Mouse (Mus musculus) forebrain, embryonic 10.5 days (tissue): ENCODE results near the gene Ldhd. TPM values are rescaled to one million over a fixed set of nuclear protein-coding genes. Genes with fewer than 3 reads are reported as not detected.

Experiments
- DNase-seq: peaks from one replicate; pipeline ENCODE4 v3.0.0-alpha.2; 2017; ENCODE audit warnings: low spot score; ENCODE audit errors: extremely low spot score
- H3K27ac ChIP-seq: fragments of 300-500 bp; sonication (generic); 2 replicates; pipeline ENCODE4 v1.5.1; 2016; ENCODE audit warnings: mild to moderate bottlenecking
- H3K27me3 ChIP-seq: fragments of 300-500 bp; sonication (generic); 2 replicates; pipeline ENCODE4 v1.6.1; 2016; ENCODE audit warnings: mild to moderate bottlenecking; ENCODE audit not compliant: poor library complexity, severe bottlenecking
- H3K36me3 ChIP-seq: fragments of 300-500 bp; sonication (generic); replicated peaks from 2 replicates; pipeline ENCODE4 v1.6.1; 2016; ENCODE audit warnings: mild to moderate bottlenecking, moderate library complexity
- H3K4me1 ChIP-seq: fragments of 300-500 bp; sonication (generic); 2 replicates; pipeline ENCODE4 v1.6.1; 2016
- H3K4me3 ChIP-seq: fragments of 300-500 bp; sonication (generic); 2 replicates; pipeline ENCODE4 v1.5.1; 2016; ENCODE audit warnings: mild to moderate bottlenecking, moderate library complexity
- H3K9me3 ChIP-seq: fragments of 300-500 bp; sonication (generic); 2 replicates; pipeline ENCODE4 v1.6.1; 2016; ENCODE audit warnings: mild to moderate bottlenecking, moderate library complexity
- WGBS: fragments of 180-500 bp; shearing (Covaris S2); methylation state at CpG from one replicate; pipeline ENCODE4 v1.1.7; 2016; 5-methylcytosine and 5-hydroxymethylcytosine counted together
- polyA plus RNA-seq: library from polyadenylated mRNA; unstranded; fragments of >200 nt; fragmentation: Nextera tagmentation; extraction: Ambion mirVana; gene quantifications from 2 replicates; pipeline ENCODE4 v1.2.1, GENCODE M21; 2016

Gene Ldhd
- polyA plus RNA-seq, 1 experiment from 2014 or later = not detected

DNA sequence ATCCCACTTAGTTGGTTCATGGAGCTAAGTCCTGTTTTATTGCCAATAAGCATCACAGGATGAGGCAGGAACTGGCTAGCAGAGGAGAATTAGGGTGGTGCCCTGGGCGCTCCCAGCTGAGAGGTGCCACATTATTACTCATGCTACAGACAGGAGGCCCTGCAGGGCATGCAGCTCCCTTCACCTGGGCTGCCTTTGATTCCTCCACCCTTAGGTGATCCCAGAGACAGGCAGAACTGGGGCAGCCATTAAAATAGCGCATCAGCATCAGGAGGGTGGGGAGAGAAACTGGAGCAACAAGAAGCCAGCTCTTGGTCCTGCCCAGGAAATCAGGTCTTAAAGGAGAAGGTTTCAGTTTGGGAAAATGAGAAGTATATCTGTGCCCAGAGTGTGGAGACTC, 25.2 kb downstream of the Ldhd start:
- no peak overlapping the region for H3K4me3 ChIP-seq
- H3K27me3 ChIP-seq = no peaks in the 10 kb centered on the region
- H3K27ac ChIP-seq = no peak overlapping the region
- no peak for DNase-seq
- peaks cover 45% of the 10 kb centered on the region for H3K36me3 ChIP-seq
- 94% methylated on average over 2 of the region's 2 CpGs for WGBS
- H3K4me1 ChIP-seq = no peaks in the 10 kb centered on the region
- no peaks in the 10 kb centered on the region for H3K9me3 ChIP-seq

DNA sequence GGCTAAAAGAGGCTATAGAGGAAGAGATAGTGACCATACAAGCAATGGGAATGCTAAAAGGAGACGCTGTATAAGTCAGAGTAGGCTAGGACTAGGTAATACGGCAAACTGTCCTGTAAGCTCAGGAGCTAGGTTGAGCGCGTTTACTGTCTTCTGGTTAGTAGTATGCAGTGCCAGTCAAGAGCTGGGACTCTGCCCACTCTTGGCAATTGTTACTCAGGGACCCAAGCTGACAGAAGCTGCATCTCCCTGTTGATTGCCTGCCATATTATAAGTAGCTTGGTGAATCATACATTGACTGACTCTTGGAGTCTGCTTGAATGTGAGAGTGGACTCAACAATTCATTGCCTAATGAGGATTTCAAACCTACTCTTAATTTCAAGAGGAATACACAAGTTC, 28.1 kb downstream of the Ldhd start:
- Histone ChIP-seq H3K27me3 (no peaks in the 10 kb centered on the region), H3K27ac (no peak overlapping the region), H3K4me3 (no peak overlapping the region), H3K4me1 (peaks cover 9% of the 10 kb centered on the region), H3K9me3 (no peaks in the 10 kb centered on the region), H3K36me3 (peaks cover 28% of the 10 kb centered on the region)
- 95% methylated on average over 4 of the region's 4 CpGs for WGBS
- DNase-seq = no peak

DNA sequence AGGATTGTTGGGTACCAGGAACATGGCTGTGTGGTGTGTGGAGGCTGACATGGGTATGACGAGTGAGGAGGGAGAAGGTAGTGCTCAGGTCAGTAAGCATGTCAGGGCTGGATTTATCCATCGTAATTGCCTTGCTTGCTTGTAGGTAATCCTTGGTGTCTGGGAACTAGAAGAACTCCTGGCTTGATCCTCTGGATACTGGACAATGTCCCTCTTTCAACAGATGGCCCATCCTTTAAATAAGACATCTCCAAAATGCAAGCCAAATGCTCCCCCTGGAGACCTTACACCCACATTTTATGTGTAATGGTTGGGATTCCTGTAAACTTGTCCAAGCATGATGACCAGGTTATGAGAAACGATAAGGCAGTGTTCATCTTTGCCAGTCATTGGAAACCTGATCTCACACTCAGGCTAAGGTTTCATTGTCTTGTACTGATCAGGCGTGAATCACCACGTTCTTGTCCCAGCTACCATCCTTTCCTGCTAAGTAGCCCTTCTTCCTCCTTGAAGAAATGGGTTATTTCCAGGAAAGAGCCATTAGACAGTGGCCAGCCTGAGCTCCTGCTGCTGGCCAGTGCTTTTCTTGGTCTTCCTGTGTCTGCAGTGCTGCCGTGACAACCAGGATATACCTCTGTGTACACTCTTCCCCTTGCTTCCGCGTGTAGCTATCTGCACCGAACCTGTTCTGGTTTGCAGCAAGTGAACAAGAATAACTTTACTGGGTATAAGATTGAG, 30.3 kb downstream of the Ldhd start:
- no peak overlapping the region for H3K27ac ChIP-seq
- 80% methylated on average over 9 of the region's 9 CpGs for WGBS
- H3K4me3 ChIP-seq = no peak overlapping the region
- H3K27me3 ChIP-seq = no peaks in the 10 kb centered on the region
- H3K4me1 ChIP-seq = peaks cover 30% of the 10 kb centered on the region
- no peak for DNase-seq
- H3K36me3 ChIP-seq = peaks cover 12% of the 10 kb centered on the region
- H3K9me3 ChIP-seq = no peaks in the 10 kb centered on the region

DNA sequence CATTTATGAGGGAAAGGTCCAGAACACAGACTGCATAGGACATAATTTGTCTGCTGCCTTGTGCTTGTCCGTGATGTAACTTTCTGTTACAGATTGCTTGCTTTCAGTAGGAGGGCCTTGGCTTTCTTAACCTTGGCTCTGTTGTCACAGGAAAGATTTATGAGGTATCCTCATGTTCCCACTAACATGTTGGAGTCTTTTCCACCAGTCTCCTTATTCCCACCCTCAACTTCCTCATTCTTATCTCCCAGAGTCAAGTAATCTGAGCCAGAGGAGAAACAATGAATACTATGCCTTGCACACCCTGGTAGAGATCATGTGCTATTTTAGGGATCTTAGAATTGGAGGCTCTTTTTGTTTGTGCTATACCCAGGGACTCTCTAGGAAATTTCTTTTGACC, 32.9 kb downstream of the Ldhd start:
- peaks cover 52% of the 10 kb centered on the region for H3K4me1 ChIP-seq
- no peaks in the 10 kb centered on the region for H3K9me3 ChIP-seq
- 81% methylated on average over 1 of the region's 1 CpGs for WGBS
- no peak for DNase-seq
- 0 out of 2 replicates have a peak overlapping the region, but pooled peaks have one; percentile 45 for H3K27ac ChIP-seq
- no peak overlapping the region for H3K4me3 ChIP-seq
- no peaks in the 10 kb centered on the region for H3K27me3 ChIP-seq
- peaks cover 8% of the 10 kb centered on the region; the same call in 1 of the 2 replicates for H3K36me3 ChIP-seq

DNA sequence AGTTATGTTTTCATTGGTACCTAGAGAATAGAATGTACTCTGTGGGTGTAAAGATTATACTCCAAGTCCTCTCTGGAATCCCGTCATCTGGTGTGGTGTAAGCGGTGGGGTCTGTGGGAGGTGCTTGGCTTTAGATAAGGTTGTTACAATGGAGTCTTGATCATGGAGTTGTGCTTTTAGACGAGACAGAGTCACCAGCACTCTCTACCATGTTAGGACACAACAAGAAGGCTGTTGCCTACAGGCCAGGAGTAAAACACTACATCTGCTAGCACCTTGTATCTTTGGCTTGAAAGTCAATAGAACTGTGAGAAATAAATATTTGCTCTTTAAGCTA, 33.7 kb downstream of the Ldhd start:
- H3K27me3 ChIP-seq = no peaks in the 10 kb centered on the region
- WGBS = 66% methylated on average over 3 of the region's 3 CpGs
- no peak overlapping the region for H3K27ac ChIP-seq
- DNase-seq = no peak
- H3K4me1 ChIP-seq = peaks cover 56% of the 10 kb centered on the region
- H3K4me3 ChIP-seq = no peak overlapping the region
- H3K36me3 ChIP-seq = peaks cover 10% of the 10 kb centered on the region; the same call in 1 of the 2 replicates
- H3K9me3 ChIP-seq = no peaks in the 10 kb centered on the region

DNA sequence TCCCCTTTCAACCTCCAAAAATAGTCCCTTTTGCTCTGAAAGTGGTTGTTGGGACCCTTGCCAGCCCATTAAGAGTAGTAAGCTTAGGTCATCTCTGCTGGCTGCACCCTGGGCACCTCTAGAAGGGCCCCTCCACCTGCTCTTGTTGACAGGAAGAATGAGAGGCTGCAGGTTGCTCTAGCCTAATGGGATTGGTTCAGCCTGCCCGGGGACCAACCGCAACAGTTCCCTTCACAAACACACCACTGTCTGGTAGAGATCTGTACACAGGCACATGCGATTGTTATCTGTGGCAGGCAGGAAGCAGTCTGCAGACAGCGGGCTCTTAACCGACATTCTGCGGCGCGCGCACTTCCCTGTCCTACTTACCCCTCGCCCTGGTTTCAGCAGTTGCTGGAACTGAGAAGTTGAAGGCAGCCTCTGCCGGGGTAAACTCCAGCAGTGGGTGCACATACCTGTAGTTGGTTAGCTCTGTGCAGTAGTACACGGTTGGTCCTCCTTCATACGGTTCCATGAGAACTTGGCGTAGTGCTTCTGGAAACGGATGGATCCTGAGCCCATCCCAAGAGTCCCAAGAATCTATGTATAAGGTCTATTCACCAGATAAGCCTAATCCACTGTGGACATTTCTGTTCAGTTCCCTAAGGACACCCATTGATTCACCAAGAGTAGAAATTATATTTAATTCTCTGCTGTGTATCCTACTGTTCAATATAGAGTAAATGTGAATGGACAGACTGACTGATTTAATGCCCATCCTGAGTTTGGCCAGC, 34.3 kb downstream of the Ldhd start:
- peaks cover 12% of the 10 kb centered on the region for H3K36me3 ChIP-seq
- 89% methylated on average over 15 of the region's 15 CpGs for WGBS
- no peaks in the 10 kb centered on the region for H3K9me3 ChIP-seq
- H3K4me1 ChIP-seq = peaks cover 56% of the 10 kb centered on the region
- no peak for DNase-seq
- H3K27me3 ChIP-seq = no peaks in the 10 kb centered on the region
- no peak overlapping the region for H3K27ac ChIP-seq
- no peak overlapping the region for H3K4me3 ChIP-seq

DNA sequence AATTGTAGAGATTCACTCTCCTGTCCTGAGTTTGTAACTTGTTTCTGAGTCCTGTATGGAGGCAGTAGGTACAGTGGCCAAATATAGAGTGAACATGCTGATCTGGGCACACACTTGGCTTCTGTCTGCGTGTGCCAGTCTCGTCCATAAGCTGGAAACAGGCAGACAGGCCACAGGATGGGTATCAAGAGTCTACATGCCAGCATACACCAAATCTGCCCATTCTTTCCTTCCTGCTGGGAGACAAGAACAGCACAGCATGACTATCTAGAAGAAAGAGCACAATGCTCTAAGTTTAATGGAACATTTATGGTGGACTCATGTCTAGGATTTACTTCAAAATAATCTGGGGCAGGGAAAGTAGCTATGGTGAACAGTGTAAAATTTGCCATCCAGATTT, 35.2 kb downstream of the Ldhd start:
- no peak for DNase-seq
- WGBS = 89% methylated on average over 2 of the region's 2 CpGs
- Histone ChIP-seq H3K4me1 (peaks cover 56% of the 10 kb centered on the region), H3K27ac (no peak overlapping the region), H3K27me3 (no peaks in the 10 kb centered on the region), H3K9me3 (no peaks in the 10 kb centered on the region), H3K36me3 (peaks cover 15% of the 10 kb centered on the region), H3K4me3 (no peak overlapping the region)

DNA sequence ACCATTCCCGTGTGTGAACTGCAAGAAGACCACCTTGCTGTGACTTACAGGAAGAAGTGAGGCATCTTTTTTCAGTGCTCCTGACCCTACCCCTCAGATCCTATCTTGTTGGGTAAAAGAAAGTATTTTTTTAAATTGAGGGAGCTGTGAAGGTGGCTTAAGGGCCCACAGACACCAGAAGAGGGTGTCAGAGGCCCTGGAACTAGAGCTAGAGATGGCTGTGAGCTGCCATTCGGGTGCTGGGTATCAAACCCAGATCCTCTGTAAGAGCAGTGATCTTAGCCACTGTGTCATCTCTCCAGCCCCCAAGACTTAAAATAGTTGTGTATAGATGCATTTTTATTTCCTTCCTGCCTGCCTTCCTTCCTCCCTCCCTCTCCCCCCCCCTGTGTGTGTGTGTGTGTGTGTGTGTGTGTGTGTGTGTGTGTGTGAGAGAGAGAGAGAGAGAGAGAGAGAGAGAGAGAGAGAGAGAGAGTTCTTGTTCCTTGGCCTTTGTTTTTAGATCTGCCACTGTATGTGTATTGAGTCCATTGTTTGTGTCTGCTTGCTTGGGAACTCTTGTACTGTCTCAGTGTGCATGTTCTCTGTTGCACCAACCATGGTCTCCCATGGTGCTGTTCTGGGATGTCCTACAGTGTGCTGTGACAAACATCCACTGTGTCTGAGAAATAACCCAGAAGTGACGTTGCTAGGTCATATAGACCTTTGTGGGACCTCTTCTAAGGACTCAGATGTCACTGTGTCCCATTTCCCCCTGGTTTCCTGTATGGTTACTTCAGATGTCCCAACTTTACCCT, 35.9 kb downstream of the Ldhd start:
- Histone ChIP-seq H3K9me3 (no peaks in the 10 kb centered on the region), H3K36me3 (peaks cover 15% of the 10 kb centered on the region), H3K4me3 (no peak overlapping the region), H3K4me1 (peaks cover 56% of the 10 kb centered on the region), H3K27ac (0 out of 2 replicates have a peak overlapping the region, but pooled peaks have one; percentile 13), H3K27me3 (no peaks in the 10 kb centered on the region)
- DNase-seq = no peak
- WGBS = 80% methylated on average over 3 of the region's 3 CpGs

DNA sequence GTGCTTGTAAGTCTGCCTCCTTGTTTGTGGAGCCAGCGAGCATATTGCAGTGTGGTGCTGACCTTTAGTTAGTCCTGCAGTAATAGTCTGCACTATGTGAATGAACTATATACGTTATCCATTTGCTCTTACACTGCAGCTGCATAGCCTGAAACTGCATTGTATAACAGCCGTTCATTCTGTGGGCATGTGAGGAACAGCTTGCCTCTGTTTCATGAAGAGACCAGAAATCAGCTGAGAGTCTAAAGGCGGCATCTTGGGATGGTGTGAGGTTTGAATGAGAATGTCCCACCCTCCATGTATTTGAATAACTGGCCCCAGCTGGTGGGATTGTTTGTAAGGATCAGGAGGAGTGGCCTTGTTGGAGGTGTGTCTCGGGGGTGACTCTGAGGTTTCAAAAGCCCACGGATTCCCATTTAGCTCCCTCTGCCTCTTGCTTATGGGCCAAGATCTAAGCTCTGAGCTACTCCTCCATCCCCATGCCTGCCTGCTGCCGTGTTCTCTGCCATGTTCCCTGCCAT, 37.7 kb downstream of the Ldhd start:
- no peak for DNase-seq
- Histone ChIP-seq H3K4me1 (peaks cover 51% of the 10 kb centered on the region), H3K27ac (no peak overlapping the region), H3K9me3 (no peaks in the 10 kb centered on the region), H3K36me3 (peaks cover 15% of the 10 kb centered on the region), H3K27me3 (no peaks in the 10 kb centered on the region), H3K4me3 (no peak overlapping the region)
- WGBS = 80% methylated on average over 7 of the region's 7 CpGs

DNA sequence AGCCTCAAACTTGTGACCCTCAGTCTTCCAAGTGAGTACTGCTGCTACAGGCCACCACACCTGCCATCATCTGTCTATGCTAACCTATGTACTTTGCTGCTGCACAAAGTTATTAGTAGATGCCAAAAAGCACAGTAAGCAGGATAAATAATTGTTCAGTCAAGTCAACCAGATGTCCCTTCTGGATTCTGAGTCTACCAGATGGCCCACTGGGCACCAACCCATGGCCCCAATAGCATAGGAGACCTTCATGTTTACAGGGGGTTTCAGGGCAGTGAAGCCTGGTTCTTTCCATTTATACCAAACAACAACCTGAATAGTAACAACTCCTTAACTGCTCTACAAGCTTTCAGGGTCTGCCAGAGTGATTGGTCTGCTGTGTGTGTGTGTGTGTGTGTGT, 39.0 kb downstream of the Ldhd start:
- peaks cover 38% of the 10 kb centered on the region for H3K4me1 ChIP-seq
- no peak for DNase-seq
- H3K4me3 ChIP-seq = no peak overlapping the region
- H3K27me3 ChIP-seq = no peaks in the 10 kb centered on the region
- no peaks in the 10 kb centered on the region for H3K9me3 ChIP-seq
- H3K27ac ChIP-seq = no peak overlapping the region
- peaks cover 15% of the 10 kb centered on the region for H3K36me3 ChIP-seq

DNA sequence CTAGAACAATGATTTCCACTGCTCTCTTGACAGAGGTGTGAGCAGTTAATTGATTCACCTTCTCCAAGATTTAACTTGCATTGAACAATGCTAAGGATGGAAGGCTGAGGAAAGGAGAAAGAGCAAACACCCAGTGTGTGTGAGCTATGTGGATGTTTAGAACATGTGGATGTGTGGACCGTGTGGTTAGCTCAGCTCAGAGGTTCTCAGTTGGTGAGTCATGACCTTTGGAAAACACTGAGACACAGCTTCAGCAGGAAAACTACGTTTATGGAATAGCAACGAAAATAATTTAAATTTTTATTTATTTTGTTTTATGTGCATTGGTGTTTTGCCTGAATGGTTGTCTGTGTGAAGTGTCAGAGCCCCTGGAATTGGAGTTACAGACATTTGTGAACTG, 40.0 kb downstream of the Ldhd start:
- Histone ChIP-seq H3K9me3 (no peaks in the 10 kb centered on the region), H3K27me3 (no peaks in the 10 kb centered on the region), H3K4me3 (no peak overlapping the region), H3K27ac (no peak overlapping the region), H3K4me1 (peaks cover 29% of the 10 kb centered on the region), H3K36me3 (peaks cover 15% of the 10 kb centered on the region)
- WGBS = 89% methylated on average over 3 of the region's 3 CpGs
- DNase-seq = no peak

DNA sequence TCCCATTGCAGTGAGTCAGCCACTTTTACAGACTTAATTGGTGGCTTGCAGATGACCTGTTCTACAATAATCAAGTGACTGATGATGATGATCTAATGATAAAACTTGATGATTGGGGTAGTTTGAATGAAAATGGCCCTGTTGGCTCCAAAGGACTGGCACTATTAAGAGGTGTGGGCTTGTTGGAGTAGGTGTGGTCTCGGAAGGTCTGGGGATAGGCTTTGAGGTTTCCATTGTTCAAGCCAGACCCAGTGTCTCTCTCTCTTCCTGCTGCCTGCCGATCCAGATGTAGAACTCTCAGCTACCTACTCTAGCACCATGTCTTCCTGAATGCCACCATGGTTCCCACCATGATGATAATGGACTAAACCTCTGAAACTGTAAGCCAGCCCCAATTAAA, 41.8 kb downstream of the Ldhd start:
- H3K4me3 ChIP-seq = no peak overlapping the region

More for the DNA sequence above, 41.8 kb downstream of the Ldhd start:
- no peak for DNase-seq
- Histone ChIP-seq H3K36me3 (peaks cover 28% of the 10 kb centered on the region), H3K9me3 (peaks cover 4% of the 10 kb centered on the region; the same call in 1 of the 2 replicates), H3K27ac (no peak overlapping the region), H3K4me1 (peaks cover 13% of the 10 kb centered on the region), H3K27me3 (no peaks in the 10 kb centered on the region)
- 80% methylated on average over 2 of the region's 2 CpGs for WGBS
